Mouse (Mus musculus) heart, postnatal 0 days (tissue): ENCODE results near the gene Srsf4.

Experiments used
- CTCF ChIP-seq: IDR thresholded peaks from 2 replicates; pipeline ENCODE4 v1.5.1; 2016; ENCODE audit warnings: antibody characterized with exemption, control low read depth, low read depth
- EP300 ChIP-seq: IDR thresholded peaks from 2 replicates; pipeline ENCODE4 v1.6.1; 2016; ENCODE audit warnings: antibody characterized with exemption, low read depth

DNA sequence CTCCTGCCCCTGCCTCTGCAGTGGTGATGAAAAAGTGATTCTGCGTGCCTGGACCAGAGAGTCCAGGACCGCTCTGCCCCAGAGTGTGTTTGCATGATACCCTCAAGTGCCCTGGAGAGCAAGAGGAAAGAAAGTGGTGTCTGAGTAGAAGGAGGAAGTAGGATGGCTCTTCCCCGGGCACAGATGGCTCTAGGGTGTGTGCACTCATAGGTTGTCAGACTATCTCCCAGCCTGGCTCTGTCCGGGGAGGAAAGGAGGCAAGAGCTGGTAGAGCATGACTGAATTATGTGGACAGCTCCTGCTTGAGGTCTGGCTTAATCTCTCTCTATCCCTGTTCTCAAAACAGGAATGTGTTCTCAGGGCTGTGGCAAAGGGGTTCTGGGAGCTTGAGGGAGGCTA lies 12.1 kb upstream of the Srsf4 start:
- TF ChIP-seq CTCF (no peak), EP300 (no peak)
